Mouse (Mus musculus) regulatory T cell (primary cell): Measurements from ENCODE around the gene Hemk1.

ENCODE experiments used
- in situ Hi-C: fragments of 300-600 bp; cut with MboI, MseI; formaldehyde crosslinking; loops from one replicate; pipeline ENCODE4 v1.15.1; 2025; ENCODE audit warnings: high pct_unique_total_duplicates

The Hemk1 gene

GRCm38 (mm10) chr9:107343146-107343943, 5.2 kb upstream of the Hemk1 start:
- in situ Hi-C loops: no loop called here

GRCm38 (mm10) chr9:107342201-107342709, 4.1 kb upstream of the Hemk1 start:
- in situ Hi-C loops: no loop called here

- in situ Hi-C loops: no loop called here
Measured at GRCm38 (mm10) chr9:107340911-107341645, 2.9 kb upstream of the Hemk1 start.

GRCm38 (mm10) chr9:107340267-107340859, 2.2 kb upstream of the Hemk1 start, which contains the start of gene 6430571L13Rik:
TSS of gene 6430571L13Rik (plus strand) at chr9:107340602.
- in situ Hi-C loops: no loop called here

GRCm38 (mm10) chr9:107336386-107336785, 1.8 kb downstream of the Hemk1 start:
- in situ Hi-C loops: no loop called here

GRCm38 (mm10) chr9:107335909-107336308, 2.2 kb downstream of the Hemk1 start:
- in situ Hi-C loops: no loop called here

- in situ Hi-C loops: no loop called here
Measured at GRCm38 (mm10) chr9:107335046-107335445, 3.1 kb downstream of the Hemk1 start.

GRCm38 (mm10) chr9:107334356-107334755, 3.8 kb downstream of the Hemk1 start:
- in situ Hi-C loops: loop anchor here (5.0 kb wide), 1 partner anchor 37 kb away; the partner anchor contains the start of gene Cish

GRCm38 (mm10) chr9:107333686-107334085, 4.5 kb downstream of the Hemk1 start:
- in situ Hi-C loops: loop anchor here (5.0 kb wide), 1 partner anchor 36 kb away; the partner anchor contains the start of gene Cish

GRCm38 (mm10) chr9:107330791-107331190, 7.4 kb downstream of the Hemk1 start:
- in situ Hi-C loops: loop anchor here (5.0 kb wide), 1 partner anchor 33 kb away; the partner anchor contains the start of gene Cish

GRCm38 (mm10) chr9:107327879-107328620, 10.1 kb downstream of the Hemk1 start:
- in situ Hi-C loops: no loop called here

GRCm38 (mm10) chr9:107325904-107326303, 12.2 kb downstream of the Hemk1 start:
- in situ Hi-C loops: no loop called here

- in situ Hi-C loops: loop anchor here (25.0 kb wide), 1 partner anchor 987 kb away; the partner anchor contains the start of genes Rhoa and Tcta
Measured at GRCm38 (mm10) chr9:107324799-107325561, 13.2 kb downstream of the Hemk1 start.

- in situ Hi-C loops: loop anchor here (25.0 kb wide), 1 partner anchor 989 kb away; the partner anchor contains the start of genes Rhoa and Tcta
Measured at GRCm38 (mm10) chr9:107323558-107323957, 14.6 kb downstream of the Hemk1 start.

GRCm38 (mm10) chr9:107322461-107323050, 15.6 kb downstream of the Hemk1 start:
- in situ Hi-C loops: loop anchor here (25.0 kb wide), 1 partner anchor 990 kb away; the partner anchor contains the start of genes Rhoa and Tcta

GRCm38 (mm10) chr9:107315791-107316190, 22.4 kb downstream of the Hemk1 start:
- in situ Hi-C loops: loop anchor here (25.0 kb wide), 1 partner anchor 997 kb away; the partner anchor contains the start of genes Rhoa and Tcta

- in situ Hi-C loops: loop anchor here (25.0 kb wide), 1 partner anchor 998 kb away; the partner anchor contains the start of genes Rhoa and Tcta
Measured at GRCm38 (mm10) chr9:107313926-107314325, 24.2 kb downstream of the Hemk1 start.

GRCm38 (mm10) chr9:107312811-107313584, 25.2 kb downstream of the Hemk1 start:
- in situ Hi-C loops: loop anchor here (25.0 kb wide), 1 partner anchor 999 kb away; the partner anchor contains the start of genes Rhoa and Tcta
